Mouse (Mus musculus) small intestine, adult 2 months (tissue): ENCODE measurements at regions not wholly inside any gene's neighbourhood (a gene's known extent, or its start where the extent isn't known, plus 50 kb on each side); places are given as distances from the start of the nearest gene placed in this dataset.

Experiments used
- CTCF ChIP-seq: fragments of 200-500 bp; IDR thresholded peaks from 2 replicates; pipeline ENCODE4 v1.5.1; 2012; ENCODE audit warnings: low read depth, mild to moderate bottlenecking, control low read depth, inconsistent platforms, low read length, moderate library complexity, mixed read lengths; ENCODE audit not compliant: insufficient replicate concordance, insufficient read length; ENCODE audit errors: extremely low read depth
- POLR2A ChIP-seq: fragments of 200-500 bp; IDR thresholded peaks from 2 replicates; pipeline ENCODE4 v1.6.1; 2012; ENCODE audit warnings: low read depth, mild to moderate bottlenecking, control low read depth, inconsistent platforms, low read length, moderate library complexity

- TF ChIP-seq POLR2A (no peak), CTCF (no peak)
Measured at GRCm38 (mm10) chr8:8011151-8011550, 649.9 kb downstream of the Efnb2 start.
